Mouse (Mus musculus): ENCODE data around the gene Efnb1.
"Not testable (repeated sequence)": the region's sequence is repeated elsewhere in the genome, so short reads cannot be mapped to it uniquely, and the experiment has no call there.

The Efnb1 gene

DNA sequence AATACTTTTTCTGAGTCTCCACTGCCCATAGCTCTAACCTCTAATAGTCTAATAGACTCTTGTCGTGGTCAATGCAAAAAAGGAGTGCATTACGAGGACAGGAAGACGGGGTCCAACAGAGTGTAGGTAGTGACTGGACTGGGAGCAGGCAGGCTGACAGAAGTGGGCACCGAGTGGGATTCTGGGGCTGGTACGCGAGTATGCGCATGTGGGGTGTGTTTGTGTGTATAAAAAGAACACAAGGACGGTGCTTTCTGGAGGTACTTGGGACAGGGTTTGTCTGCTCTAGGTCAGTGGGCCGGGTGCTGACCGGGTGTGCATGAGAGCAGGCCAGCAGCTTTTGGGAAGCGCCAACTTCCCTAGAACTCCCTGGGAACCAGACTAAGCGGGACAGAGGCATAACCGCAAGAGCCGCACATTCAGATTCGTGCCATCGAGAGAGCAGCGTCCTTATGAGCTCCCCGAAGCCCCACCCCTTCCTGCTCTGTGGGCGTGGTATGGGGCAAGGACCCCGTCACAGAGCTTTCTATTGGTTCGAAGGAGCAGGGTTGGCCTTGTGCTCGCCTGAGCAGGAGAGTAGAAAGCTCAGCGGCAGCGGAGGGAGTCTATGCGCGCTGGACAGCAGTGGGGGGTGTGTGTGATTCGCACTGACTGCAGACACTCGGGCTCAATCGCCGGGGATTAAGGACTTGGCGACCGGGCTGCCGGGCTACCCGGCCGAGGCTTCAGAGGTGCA is at the start of gene Efnb1:
Efnb1 (plus strand) TSS at position 608 of the 736 bp plus-strand sequence.
- DNase-seq (ENCODE audit: low read depth, low spot score), result peak; percentile 90

GRCm38 (mm10) chrX:99092704-99093103 is 43.2 kb upstream of the Efnb1 start:
- DNase-seq (ENCODE audit: low read depth, low spot score), result no peak

GRCm38 (mm10) chrX:99111088-99111724 is 24.7 kb upstream of the Efnb1 start:
- DNase-seq (ENCODE audit: low read depth, low spot score), result not testable (repeated sequence)

DNA sequence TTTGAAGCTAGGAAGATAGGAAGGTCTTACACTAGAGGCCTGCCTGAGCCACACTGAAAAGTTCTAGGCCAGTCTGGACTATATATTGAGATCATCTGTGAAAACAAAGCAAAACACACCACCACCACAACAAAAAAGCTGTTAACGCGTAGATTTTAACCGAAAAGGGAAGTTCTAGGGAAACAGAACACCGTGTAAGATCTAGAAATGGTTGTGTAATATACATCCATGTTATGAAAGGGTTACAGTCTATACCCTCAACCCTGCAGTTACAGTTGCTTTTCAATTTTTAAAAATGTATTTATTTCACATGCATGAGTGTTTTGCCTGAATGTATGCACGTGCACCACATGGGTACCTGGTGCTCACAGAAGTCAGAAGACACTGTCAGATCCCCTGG is 16.4 kb upstream of the Efnb1 start:
- no peak for DNase-seq (ENCODE audit: low read depth, low spot score)

DNA sequence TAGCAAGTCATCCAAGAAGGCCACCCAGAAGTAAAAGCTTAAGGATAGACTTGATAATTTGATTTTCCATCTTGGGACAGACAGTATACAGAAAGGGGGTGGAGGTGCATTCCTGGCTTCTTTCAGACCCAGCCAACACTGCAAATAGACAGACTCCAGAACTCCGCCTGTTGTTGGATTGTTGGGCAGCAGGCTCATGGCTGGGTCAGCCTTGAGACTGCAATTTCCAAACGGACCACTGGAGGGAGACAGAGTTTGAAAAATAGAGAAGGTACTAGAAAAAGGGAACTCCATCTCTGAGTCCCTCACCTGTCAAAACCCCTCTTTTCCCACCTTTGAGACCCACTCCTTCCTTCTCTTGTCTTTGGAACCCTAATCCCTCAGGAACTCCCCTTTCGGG is 5.9 kb upstream of the Efnb1 start:
- peak; percentile 34 for DNase-seq (ENCODE audit: low read depth, low spot score)

GRCm38 (mm10) chrX:99132573-99132972 is 3.4 kb upstream of the Efnb1 start:
- no peak for DNase-seq (ENCODE audit: low read depth, low spot score)

- peak; percentile 81 for DNase-seq (ENCODE audit: low read depth, low spot score)
These were observed 1.0 kb upstream of the Efnb1 start for GRCm38 (mm10) chrX:99134891-99135290.

GRCm38 (mm10) chrX:99136431-99136966 is 569 bp downstream of the Efnb1 start:
- peak; percentile 15 for DNase-seq (ENCODE audit: low read depth, low spot score)

- DNase-seq (ENCODE audit: low read depth, low spot score), result peak; percentile 2
These were observed 1.4 kb downstream of the Efnb1 start for GRCm38 (mm10) chrX:99137143-99137870.

DNA sequence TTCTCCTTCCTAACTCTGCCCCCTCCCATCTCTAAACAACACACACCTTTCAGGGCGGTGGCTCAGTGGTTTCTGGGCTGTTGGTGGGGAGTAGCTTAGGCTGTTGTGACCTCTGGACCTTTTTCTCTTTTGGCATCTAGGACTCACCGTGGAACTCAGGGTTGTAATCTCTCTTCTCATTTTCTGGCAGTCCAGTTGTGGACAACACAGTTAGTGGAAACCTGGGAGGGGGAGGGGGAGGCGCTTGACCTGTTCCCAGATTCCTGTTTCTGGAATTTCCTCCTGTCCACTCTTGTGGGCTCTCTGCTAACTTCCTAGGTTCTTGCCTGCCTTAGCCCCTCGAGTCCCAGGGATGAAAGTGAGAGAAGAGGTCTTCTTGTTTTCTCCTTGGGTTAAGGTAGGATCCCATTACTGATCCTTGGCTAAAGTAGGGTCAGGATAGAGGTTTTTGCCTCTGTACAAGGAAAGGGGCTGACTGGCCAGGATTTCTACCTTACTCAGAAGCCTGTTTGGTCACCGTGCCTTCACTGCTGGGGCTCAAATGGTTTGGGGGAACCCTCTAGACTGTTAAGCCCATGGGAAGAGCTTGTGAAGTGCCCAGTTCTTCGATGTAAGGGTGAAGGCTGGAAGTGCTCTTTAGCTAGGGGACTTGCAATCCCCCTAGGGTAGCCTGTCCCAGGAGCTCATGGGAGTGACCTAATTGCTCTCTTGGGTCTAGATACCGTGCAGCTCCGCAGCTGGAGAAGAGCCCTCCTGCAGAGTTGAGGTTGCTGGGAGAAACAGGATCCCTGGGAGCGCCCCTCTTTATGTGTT is 2.2 kb downstream of the Efnb1 start:
- no peak for DNase-seq (ENCODE audit: low read depth, low spot score)

DNA sequence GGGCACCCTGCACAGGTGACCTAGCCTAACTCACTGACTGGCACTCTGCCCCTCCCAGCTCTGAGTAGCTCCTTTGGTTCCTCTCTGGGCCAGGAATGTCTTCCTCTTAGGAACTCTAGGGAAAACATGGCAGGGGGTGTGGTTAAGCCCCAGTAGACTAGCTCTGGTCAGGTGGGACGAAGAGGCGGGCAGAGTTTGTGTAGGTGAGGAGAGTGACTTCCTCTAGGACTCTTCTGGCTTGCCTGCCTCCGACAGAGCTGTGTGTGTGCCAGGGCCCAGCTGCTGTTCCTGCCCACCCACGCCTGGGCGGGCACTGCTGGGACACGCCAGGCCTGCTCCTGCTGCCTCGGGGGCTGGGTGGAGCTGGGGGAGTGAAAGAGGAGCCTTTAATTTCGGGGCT is 5.1 kb downstream of the Efnb1 start:
- DNase-seq (ENCODE audit: low read depth, low spot score), result no peak

- DNase-seq (ENCODE audit: low read depth, low spot score), result no peak
These were observed 6.0 kb downstream of the Efnb1 start for GRCm38 (mm10) chrX:99141900-99142299.

DNA sequence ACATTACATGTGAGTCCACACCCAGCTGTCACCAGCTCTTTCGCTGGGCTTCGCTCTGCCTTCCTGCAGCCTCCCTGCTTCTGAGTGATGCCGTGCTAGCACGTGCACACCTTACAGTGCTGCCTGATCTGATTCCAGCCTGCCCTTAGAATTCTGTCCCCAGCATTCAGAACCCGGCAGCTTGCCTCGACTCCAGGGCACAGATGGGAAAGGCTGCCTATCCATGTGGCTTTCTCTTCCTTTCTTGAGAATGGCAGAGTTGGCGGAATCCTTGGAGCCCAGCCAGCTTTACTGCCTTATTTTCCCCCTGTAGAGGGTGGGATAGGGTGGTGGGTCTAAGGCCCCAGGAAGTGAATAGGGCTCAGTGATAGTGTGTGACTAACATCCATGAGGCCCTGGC is 9.6 kb downstream of the Efnb1 start:
- no peak for DNase-seq (ENCODE audit: low read depth, low spot score)

DNA sequence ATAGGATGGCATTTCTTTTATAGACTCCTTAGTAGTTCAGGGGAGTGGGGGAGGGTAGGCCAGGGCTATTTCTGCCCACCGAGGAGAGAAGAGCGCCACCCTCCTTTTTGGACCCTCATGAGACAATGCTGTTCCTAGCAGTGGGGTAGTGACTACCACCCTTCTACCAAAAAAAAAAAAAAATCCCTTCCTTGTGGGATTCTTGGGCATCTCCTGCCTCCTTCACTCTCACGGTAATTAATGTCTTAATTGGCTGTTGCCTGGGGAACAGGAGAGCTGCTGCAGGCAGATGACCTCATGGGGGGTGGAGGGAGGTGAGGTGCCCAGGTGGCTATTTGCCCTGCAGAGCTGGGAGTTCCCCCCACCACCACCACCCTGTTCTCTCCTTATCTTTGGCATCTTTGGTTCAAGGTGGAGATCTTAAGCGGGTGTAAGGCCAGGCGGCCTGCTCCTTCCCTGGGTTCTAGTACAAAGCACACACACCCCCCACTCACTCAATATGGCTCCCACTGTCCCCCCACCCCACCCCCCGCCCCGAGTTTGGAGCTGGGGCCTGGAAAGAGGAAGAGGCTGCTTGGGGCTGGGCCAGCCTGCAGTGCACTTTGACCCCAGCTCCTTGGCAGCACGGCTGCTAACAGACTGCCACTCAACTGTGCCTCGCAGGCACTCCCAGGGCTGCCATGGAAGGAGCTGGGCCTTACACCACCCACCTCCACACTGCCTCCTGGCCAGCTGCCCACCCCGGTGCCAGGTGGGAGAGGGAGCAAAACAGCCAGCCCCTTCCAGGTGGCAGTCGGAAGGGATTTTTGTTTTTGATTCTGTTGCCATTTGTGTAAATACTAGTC is 12.4 kb downstream of the Efnb1 start:
- DNase-seq (ENCODE audit: low read depth, low spot score), result no peak

DNA sequence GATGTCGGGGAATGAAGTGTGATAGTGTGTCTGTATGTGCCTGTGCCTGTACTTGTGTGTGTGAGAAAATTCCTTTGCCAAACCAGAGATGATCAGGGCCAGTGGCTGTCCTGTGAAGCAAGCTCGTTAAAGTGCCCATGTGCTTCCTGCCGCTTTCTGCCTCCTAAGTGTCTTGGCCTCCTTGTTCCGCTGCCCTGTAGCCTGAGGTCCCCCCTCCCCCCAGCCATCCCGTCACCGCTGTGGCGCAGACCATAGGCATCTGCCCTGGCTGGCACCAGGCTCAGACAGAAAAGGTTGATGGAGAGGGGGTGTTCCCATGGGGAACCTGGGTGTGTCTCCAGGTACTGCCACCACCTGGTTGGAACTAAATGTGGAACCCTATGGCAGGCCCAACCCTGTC is 13.1 kb downstream of the Efnb1 start:
- no peak for DNase-seq (ENCODE audit: low read depth, low spot score)

DNA sequence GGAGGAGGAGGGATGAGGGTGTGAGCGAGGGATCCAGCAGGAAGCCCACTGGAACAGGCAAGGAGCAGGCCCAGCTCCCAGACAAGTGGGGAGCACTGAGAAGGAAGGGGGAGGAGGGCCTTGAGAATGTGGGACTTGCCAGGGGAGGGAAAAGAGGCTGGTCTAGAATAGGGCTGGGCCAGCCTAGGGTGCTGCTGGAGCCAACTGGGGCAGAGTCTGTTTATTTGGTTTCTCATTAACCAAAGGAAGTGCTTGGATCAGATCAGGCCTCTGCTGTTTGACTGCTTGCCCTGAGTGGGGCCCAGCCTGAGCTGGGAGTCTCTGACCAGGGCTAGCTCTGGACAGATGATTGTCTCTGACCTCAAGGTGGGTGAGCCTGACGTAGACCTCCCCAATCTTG is 14.0 kb downstream of the Efnb1 start:
- no peak for DNase-seq (ENCODE audit: low read depth, low spot score)

- DNase-seq (ENCODE audit: low read depth, low spot score), result no peak
These were observed 14.8 kb downstream of the Efnb1 start for GRCm38 (mm10) chrX:99150712-99151111.

GRCm38 (mm10) chrX:99151434-99151833 is 15.5 kb downstream of the Efnb1 start:
- DNase-seq (ENCODE audit: low read depth, low spot score), result no peak

GRCm38 (mm10) chrX:99152141-99152540 is 16.2 kb downstream of the Efnb1 start:
- no peak for DNase-seq (ENCODE audit: low read depth, low spot score)

- peak; percentile 69 for DNase-seq (ENCODE audit: low read depth, low spot score)
These were observed 16.8 kb downstream of the Efnb1 start for GRCm38 (mm10) chrX:99152566-99153265.
